Mouse (Mus musculus): ENCODE measurements around the gene Car6. TPM values are rescaled to one million over a fixed set of nuclear protein-coding genes. Genes with fewer than 3 reads are reported as not detected.

The Car6 gene
- total RNA-seq (2021): not detected
- long read RNA-seq: 0 reads

- DNase-seq (ENCODE audit: low spot score in 2 of 2): no peak
Observed at GRCm38 (mm10) chr4:150201232-150201631, at the start of gene Car6. Gene Car6 (minus strand): TSS chr4:150201332.

DNA sequence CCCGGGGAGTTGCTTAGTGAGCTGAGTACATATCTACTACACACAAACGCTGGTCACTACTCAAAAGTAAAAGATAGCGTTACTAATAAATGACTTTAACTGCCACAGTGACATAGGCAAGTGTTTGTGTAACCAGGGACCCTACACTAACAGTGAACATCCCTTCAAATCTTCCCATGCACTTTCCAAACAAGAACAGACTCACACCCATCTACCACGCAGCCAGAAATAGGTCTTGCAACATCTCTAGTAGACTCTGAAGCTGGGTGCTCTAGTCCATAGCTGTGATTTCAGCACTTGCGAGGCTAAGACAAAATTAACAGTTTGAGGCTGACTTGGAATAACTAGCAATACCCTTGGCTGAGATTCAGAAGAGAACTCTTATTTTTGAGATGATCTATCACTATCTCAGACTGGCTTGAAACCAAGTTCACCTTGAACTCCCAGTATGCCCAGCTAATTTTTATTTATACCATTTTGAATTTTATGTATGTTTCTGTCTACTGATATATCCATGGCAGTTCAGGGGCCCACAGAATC lies 48.7 kb upstream of the Car6 start:
- DNase-seq (ENCODE audit: low spot score in 2 of 2): no peak

DNA sequence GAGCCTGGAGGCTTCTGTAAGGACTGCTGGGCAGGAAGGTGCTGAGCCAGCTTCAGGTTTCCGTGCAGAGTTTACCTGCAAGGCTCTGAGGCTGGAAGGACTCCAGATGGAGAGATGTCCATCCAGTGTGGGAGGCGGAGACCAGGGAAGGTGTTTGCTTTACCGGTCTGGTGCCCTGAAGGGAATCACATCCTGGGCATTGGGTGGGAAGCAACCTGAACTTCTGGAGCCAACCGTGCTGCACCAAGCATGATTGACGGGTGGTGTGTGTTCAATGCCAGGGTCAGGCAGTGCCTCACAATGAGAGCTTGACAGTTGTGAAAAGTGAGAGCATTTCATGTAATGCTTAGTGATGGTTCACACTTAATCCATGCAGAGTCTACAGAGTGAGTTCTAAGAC lies 47.8 kb upstream of the Car6 start:
- no peak for DNase-seq (ENCODE audit: low spot score in 2 of 2)

DNA sequence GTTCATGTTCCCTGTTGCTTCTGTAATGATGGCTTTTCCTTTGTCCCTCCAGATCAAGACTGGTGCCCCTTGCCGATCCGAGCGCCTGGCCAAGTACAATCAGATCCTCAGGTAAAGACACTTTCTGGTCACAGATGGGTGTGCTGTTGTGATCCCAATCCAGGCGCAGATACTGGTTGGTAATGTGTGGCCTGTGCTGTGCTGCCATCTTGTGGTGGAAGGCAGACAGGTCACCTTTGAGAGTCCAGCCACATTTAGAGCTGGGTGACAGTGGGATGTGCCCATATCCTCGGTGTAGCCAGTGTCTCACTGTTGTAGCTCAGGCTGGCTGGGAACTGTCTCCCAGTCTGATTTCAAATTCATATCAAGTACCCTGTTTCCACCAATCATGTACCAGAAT lies 46.9 kb upstream of the Car6 start:
- DNase-seq (ENCODE audit: low spot score in 2 of 2): peak in 1 of 2 experiments; percentile 83

DNA sequence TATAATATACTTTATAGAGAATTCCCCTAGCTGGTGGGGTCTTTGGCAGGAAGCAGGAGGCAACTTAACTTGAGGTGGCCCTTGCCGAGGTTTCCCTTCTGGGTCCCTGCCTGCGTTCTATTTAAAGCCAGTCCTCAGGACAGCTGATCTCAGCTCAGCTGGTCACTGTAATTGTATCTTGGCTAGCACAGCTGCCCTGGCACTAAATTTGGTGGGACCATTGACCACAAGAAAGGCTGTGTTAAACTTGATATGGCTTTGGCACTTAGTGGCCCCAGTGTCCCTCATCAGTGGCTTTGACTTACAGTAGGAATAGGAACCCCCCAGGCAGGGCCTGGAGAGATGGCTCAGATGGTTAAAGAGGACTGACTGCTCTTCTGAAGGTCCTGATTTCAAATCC lies 44.7 kb upstream of the Car6 start:
- no peak for DNase-seq (ENCODE audit: low spot score in 2 of 2)

- DNase-seq (ENCODE audit: low spot score in 2 of 2): no peak
Observed at GRCm38 (mm10) chr4:150242745-150243144, 41.6 kb upstream of the Car6 start.

DNA sequence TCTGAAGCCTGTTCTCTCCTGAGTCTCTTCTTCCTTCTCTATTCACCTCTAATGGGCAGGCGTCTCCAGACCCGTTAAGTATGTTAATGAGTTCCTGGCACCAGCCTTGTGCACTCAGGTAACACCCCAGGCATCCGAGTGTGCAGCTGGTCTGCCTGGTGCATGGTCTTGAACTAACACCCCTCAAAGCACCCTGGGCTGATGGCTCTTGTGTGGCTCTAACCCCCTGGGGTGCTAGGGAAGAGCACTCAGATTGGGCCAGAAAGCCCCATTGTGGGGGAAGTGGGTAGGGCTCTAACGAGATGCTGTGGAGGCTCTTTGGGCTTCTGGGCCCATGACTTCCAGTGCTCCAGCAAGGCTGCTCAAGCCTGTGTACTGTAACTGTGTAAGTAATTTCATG lies 40.6 kb upstream of the Car6 start:
- DNase-seq (ENCODE audit: low spot score in 2 of 2): no peak

- no peak for DNase-seq (ENCODE audit: low spot score in 2 of 2)
Observed at GRCm38 (mm10) chr4:150240381-150240886, 39.3 kb upstream of the Car6 start.

GRCm38 (mm10) chr4:150239951-150240368 lies 38.8 kb upstream of the Car6 start:
- DNase-seq (ENCODE audit: low spot score in 2 of 2): peak in 1 of 2 experiments; percentile 90

- DNase-seq (ENCODE audit: low spot score in 2 of 2): no peak
Observed at GRCm38 (mm10) chr4:150239503-150239902, 38.4 kb upstream of the Car6 start.

DNA sequence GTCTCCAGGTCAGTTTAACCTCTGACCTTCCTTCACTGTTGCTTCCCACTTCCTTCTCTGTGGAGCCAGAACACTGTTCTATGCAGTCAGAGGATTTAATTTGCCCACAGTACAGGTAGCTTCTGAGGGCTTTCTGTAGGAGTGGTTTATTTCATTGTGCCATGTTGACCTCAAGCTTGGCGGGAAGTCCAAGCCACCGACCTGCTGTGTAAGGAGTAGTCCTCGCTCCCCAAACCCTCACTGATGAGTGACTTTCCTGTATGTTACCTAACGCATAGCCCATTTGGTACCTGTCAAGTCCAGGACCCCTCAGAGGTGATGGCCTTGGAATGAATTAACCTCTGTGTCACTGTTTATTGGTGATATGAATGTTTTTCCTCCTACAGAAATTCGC lies 38.0 kb upstream of the Car6 start:
- no peak for DNase-seq (ENCODE audit: low spot score in 2 of 2)

DNA sequence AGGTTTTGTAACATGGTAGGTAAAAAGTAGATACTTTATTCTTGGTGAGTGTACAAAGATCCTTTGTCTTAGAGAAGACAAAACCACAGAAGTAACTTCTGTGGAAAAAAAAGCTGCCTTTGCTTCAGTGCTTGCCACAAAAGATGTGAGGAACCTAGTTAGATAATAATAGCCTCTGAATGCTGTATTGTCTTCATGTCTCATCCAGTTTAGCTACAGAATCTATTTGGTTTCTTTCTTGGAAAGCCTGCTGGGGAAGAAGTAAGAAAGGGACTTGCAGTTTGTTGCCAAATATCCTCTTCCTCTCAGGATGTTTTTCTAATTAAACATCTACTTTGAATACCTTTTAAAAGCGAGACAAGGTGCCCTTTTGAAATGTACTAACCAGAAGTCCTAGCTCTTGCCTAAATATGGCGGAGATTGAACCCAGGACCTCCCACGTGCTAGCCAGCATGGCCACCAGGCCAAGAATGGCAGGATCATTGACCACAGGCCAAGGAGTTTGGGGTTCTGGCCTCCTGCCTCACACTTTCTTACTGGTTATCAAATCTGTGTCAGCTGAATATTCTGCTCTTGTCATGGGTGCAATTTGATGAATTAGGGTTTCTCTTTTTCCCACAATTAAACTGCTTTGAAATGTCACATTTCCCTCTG lies 37.4 kb upstream of the Car6 start:
- no peak for DNase-seq (ENCODE audit: low spot score in 2 of 2)

GRCm38 (mm10) chr4:150237636-150238361 lies 36.7 kb upstream of the Car6 start:
- DNase-seq (ENCODE audit: low spot score in 2 of 2): no peak

GRCm38 (mm10) chr4:150236521-150237481 lies 35.7 kb upstream of the Car6 start, which contains the start of gene Eno1:
Gene Eno1 (plus strand): TSS chr4:150236721.
- peak; percentile 91 to 98 for DNase-seq (ENCODE audit: low spot score in 2 of 2)

DNA sequence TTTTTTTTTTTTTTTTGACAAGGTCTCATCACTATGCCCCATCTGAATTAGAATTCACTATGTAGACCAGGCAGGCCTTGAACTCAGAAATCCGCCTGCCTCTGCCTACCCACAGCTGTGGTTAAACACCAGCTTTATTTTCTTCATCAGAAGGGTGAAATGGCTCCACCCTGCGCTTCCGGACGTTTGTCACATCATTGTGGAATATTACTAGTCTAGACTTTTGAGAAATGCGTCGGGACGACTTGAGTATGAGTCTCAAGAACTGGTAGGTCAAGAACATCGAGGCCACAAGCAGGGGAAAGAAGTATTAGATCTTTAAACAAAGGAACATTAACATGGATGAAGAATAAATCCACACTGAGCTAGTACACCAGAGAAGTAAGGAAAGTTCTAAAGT lies 34.9 kb upstream of the Car6 start:
- no peak for DNase-seq (ENCODE audit: low spot score in 2 of 2)

DNA sequence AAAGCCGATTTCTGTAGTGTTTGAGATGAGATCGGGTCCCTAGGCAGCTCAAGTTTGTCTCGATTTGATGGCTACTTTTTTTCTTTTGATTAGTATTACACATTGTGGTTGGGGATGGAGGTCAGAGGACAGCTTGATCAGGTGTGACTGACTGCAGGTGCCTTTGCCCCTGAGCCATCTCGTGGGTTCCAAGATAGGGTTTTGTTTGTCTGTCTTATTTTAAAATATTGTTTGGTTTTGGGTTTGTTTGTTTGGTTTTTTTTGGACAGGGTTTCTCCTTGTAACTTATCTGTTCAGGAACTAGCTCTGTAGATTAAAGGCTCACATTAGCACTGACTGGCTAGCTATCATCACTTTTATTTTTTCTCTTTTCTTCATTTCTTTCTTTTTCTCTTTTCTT lies 34.5 kb upstream of the Car6 start:
- no peak for DNase-seq (ENCODE audit: low spot score in 2 of 2)

DNA sequence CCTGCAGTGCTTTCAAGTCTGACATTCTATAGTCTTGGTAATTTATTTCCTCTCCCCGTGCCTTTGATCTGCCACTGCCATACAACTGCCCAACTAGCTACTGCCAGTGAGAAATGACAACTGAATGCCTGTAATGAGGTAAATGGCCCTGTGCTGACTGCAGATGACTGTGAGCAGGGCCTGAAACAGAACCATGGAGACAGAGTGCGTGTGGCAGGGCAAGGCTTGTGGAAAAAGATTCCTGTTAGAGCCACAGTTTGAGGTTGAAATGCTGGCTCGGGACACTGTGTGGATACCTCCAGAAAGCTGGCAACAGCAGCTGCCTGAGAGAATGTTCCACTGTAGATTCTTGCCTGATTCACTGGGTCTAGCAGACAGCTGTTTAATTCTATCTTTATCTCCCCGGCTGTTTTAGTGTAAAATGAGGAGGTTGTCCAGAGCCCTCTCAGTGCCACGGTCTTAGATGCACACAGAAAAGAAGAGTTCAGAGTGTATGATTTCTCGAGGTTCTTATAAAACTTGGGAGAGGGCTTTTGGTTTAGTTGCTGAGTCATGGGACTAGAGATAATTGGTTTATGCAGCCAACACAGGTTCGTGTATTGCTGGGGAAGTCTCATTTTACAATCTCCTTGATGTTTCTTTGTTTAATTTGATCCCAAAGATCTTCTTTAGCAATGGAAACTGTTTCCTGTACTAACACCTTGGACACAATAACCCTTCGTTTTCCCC lies 33.6 kb upstream of the Car6 start:
- DNase-seq (ENCODE audit: low spot score in 2 of 2): no peak

DNA sequence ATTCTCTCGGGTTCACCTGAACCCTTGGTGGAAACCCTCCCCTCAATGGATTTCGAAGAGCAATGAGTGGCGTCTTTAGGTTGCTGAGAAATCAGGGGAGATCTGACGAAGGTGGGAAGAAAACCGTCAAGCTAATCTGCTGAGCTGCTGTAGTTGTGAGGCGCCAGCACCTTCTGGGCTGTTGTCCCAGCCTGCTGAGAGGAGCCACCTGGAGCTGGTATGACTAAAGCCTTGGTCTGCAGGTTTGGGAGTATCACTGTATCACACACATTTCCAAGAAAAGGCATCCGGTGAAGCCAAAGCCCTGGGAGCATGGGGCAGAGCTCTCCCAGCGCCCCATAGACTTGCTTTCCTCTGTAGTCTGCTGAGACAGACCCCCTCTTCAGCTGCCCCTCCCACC lies 30.7 kb upstream of the Car6 start:
- DNase-seq (ENCODE audit: low spot score in 2 of 2): no peak

GRCm38 (mm10) chr4:150230460-150231407 lies 29.6 kb upstream of the Car6 start:
- peak; percentile 65 to 73 for DNase-seq (ENCODE audit: low spot score in 2 of 2)

Measured in layer of hippocampus, adult 18-20 months (tissue).